Mouse (Mus musculus): Measurements from ENCODE around the gene Tmod2. TPM values are rescaled to one million over a fixed set of nuclear protein-coding genes. Genes with fewer than 3 reads are reported as not detected.

The Tmod2 gene
- total and polyA plus RNA-seq, 3 experiments = not detected

DNA sequence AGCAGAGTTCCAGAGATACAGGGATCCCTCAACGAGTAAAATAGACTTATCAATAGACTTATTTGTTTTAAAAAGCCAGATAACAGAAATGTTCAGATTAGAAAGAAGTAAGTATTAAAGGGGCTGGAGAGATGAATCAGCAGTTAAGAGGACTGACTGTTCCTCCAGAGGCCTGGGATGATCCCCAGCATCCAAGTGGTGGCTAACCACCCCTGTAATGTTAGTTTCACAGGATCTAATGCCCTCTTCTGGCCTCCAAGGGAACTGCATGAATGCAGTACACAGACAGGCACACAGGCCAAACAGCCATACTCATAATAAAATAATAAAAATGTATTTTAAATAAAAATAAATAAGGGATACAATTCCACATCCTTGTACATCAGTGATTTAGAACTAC lies 21.8 kb upstream of the Tmod2 start:
- no peak overlapping the region for H3K27ac ChIP-seq (ENCODE audit: control insufficient read depth, low read depth, low read length)
- no peaks in the 10 kb centered on the region for H3K9me3 ChIP-seq (replicated peaks; ENCODE audit: insufficient read depth, low read length)
- DNase-seq (ENCODE audit: low read depth, low spot score) = peak; percentile 5
- no peaks in the 10 kb centered on the region for H3K27me3 ChIP-seq (ENCODE audit: control insufficient read depth in 1 of 2, insufficient read depth in 2 of 2, low read length in 2 of 2)
- H3K79me2 ChIP-seq (ENCODE audit: control insufficient read depth, insufficient read depth, low read length, poor library complexity) = no peaks in the 10 kb centered on the region
- no peak overlapping the region for H3K9ac ChIP-seq (ENCODE audit: control insufficient read depth, low read depth, low read length, poor library complexity, severe bottlenecking)
- no peak for TF ChIP-seq MYC (IDR thresholded peaks at IDR 0.05; ENCODE audit: low read depth, low read length)
- no peak for TF ChIP-seq ZC3H11A (IDR thresholded peaks at IDR 0.05; ENCODE audit: low read depth, low read length)
- TF ChIP-seq JUND (IDR thresholded peaks at IDR 0.05; ENCODE audit: low read depth, low read length) = no peak
- TF ChIP-seq BHLHE40 (IDR thresholded peaks at IDR 0.05; ENCODE audit: borderline replicate concordance, low read depth, low read length) = no peak
- peak in 1 of 3 experiments; percentile 16; a peak in 1 of 6 replicates for TF ChIP-seq CTCF (IDR thresholded peaks at IDR 0.05 in 2 of 3, conservative IDR thresholded peaks at IDR 0.05 in 1 of 3; ENCODE audit: control insufficient read depth in 1 of 3, insufficient read depth in 1 of 3, low read depth in 2 of 3, low read length in 3 of 3, poor library complexity in 1 of 3, severe bottlenecking in 1 of 3)
- no peak; the same call in 1 of the 2 replicates for TF ChIP-seq RAD21 (IDR thresholded peaks at IDR 0.05; ENCODE audit: low read depth, low read length)
- H3K4me3 ChIP-seq (ENCODE audit: control insufficient read depth in 1 of 2, insufficient read depth in 1 of 2, low read depth in 2 of 2, low read length in 2 of 2) = no peak overlapping the region
- no peaks in the 10 kb centered on the region for H3K36me3 ChIP-seq (ENCODE audit: control insufficient read depth in 1 of 2, insufficient read depth in 2 of 2, low read length in 2 of 2)
- no peaks in the 10 kb centered on the region for H3K4me1 ChIP-seq (ENCODE audit: control insufficient read depth in 1 of 2, insufficient read depth in 2 of 2, low read length in 2 of 2)

DNA sequence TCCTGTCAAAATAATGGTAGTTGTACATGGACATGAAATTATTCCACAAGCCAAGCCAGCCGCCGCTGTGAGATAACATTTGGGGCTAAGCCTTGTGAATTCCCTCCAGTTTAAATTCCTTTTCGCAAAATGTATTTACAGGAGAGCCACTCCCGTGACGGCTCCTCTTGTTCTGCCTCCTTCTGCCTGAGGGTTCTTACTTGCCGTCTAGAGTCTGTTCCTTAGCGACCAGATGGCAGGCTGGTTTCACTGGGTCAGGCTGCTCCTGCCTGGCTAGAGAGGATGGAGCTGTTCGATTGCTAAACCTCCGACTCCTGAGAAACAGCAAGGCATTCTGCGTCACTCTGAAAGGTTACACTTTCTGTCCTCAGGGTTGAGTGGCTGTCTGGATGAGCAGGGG lies 21.0 kb upstream of the Tmod2 start:
- Histone ChIP-seq H3K4me3 (ENCODE audit: control insufficient read depth in 1 of 2, insufficient read depth in 1 of 2, low read depth in 2 of 2, low read length in 2 of 2) (no peak overlapping the region), H3K79me2 (ENCODE audit: control insufficient read depth, insufficient read depth, low read length, poor library complexity) (no peaks in the 10 kb centered on the region), H3K9me3 (replicated peaks; ENCODE audit: insufficient read depth, low read length) (no peaks in the 10 kb centered on the region), H3K27ac (ENCODE audit: control insufficient read depth, low read depth, low read length) (no peak overlapping the region), H3K27me3 (ENCODE audit: control insufficient read depth in 1 of 2, insufficient read depth in 2 of 2, low read length in 2 of 2) (no peaks in the 10 kb centered on the region), H3K36me3 (ENCODE audit: control insufficient read depth in 1 of 2, insufficient read depth in 2 of 2, low read length in 2 of 2) (no peaks in the 10 kb centered on the region), H3K4me1 (ENCODE audit: control insufficient read depth in 1 of 2, insufficient read depth in 2 of 2, low read length in 2 of 2) (no peaks in the 10 kb centered on the region), H3K9ac (ENCODE audit: control insufficient read depth, low read depth, low read length, poor library complexity, severe bottlenecking) (no peak overlapping the region)
- DNase-seq (ENCODE audit: low read depth, low spot score) = no peak
- TF ChIP-seq TAL1 (IDR thresholded peaks at IDR 0.05; ENCODE audit: low read length) = no peak
- no peak for TF ChIP-seq SIN3A (IDR thresholded peaks at IDR 0.05; ENCODE audit: low read length)
- TF ChIP-seq CTCF (IDR thresholded peaks at IDR 0.05 in 2 of 3, conservative IDR thresholded peaks at IDR 0.05 in 1 of 3; ENCODE audit: control insufficient read depth in 1 of 3, insufficient read depth in 1 of 3, low read depth in 2 of 3, low read length in 3 of 3, poor library complexity in 1 of 3, severe bottlenecking in 1 of 3) = no peak
- no peak for TF ChIP-seq POLR2A (IDR thresholded peaks at IDR 0.05; ENCODE audit: control insufficient read depth in 1 of 2, insufficient read depth in 1 of 2, low read depth in 1 of 2, low read length in 2 of 2, poor library complexity in 1 of 2)
- no peak for TF ChIP-seq E2F4 (IDR thresholded peaks at IDR 0.05; ENCODE audit: borderline replicate concordance, low read depth, low read length)
- TF ChIP-seq SMC3 (IDR thresholded peaks at IDR 0.05; ENCODE audit: low read depth, low read length) = no peak

DNA sequence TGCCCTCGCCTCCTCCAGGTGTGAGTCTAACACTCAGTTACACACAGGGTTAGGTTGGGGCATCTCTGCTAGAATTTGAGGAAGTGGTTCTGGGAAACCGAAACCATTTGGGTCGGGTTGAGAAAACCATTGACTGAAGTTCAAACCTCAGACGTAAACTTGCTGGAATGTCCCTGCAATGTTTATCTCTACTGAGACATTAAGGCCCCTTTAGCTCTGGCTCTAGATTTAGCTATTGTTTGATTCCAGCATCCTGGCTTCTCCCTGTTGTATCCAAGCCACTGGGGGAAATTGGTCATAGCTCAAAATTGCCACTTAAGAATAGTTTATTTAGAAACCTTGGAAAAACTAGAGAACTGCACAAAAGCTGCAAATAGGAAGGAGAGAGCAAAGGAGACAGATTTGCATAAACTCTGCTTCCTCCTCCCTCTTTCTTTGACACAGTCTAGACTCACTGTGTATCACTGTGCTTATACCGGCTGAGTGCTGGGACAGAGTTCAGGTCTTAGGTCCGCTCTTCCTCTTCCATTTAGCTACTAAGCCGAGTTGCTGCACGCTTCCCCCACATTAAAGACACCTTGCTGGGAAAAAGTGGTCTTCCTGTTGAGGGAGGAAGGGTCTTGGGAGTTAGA lies 19.8 kb upstream of the Tmod2 start:
- Histone ChIP-seq H3K4me1 (ENCODE audit: control insufficient read depth in 1 of 2, insufficient read depth in 2 of 2, low read length in 2 of 2) (no peaks in the 10 kb centered on the region), H3K9ac (ENCODE audit: control insufficient read depth, low read depth, low read length, poor library complexity, severe bottlenecking) (no peak overlapping the region), H3K79me2 (ENCODE audit: control insufficient read depth, insufficient read depth, low read length, poor library complexity) (no peaks in the 10 kb centered on the region), H3K9me3 (replicated peaks; ENCODE audit: insufficient read depth, low read length) (no peaks in the 10 kb centered on the region), H3K27ac (ENCODE audit: control insufficient read depth, low read depth, low read length) (no peak overlapping the region), H3K4me3 (ENCODE audit: control insufficient read depth in 1 of 2, insufficient read depth in 1 of 2, low read depth in 2 of 2, low read length in 2 of 2) (no peak overlapping the region), H3K27me3 (ENCODE audit: control insufficient read depth in 1 of 2, insufficient read depth in 2 of 2, low read length in 2 of 2) (no peaks in the 10 kb centered on the region), H3K36me3 (ENCODE audit: control insufficient read depth in 1 of 2, insufficient read depth in 2 of 2, low read length in 2 of 2) (no peaks in the 10 kb centered on the region)
- TF ChIP-seq MAX (IDR thresholded peaks at IDR 0.05; ENCODE audit: low read length) (no peak), CTCF (IDR thresholded peaks at IDR 0.05 in 2 of 3, conservative IDR thresholded peaks at IDR 0.05 in 1 of 3; ENCODE audit: control insufficient read depth in 1 of 3, insufficient read depth in 1 of 3, low read depth in 2 of 3, low read length in 3 of 3, poor library complexity in 1 of 3, severe bottlenecking in 1 of 3) (no peak), SMC3 (IDR thresholded peaks at IDR 0.05; ENCODE audit: low read depth, low read length) (no peak), GABPA (IDR thresholded peaks at IDR 0.05; ENCODE audit: low read depth, low read length) (no peak), RAD21 (IDR thresholded peaks at IDR 0.05; ENCODE audit: low read depth, low read length) (no peak), POLR2AphosphoS2 (IDR thresholded peaks at IDR 0.05; ENCODE audit: low read length) (no peak), POLR2AphosphoS5 (IDR thresholded peaks at IDR 0.05; ENCODE audit: borderline replicate concordance, low read depth, low read length) (no peak), ZKSCAN1 (IDR thresholded peaks at IDR 0.05; ENCODE audit: low read depth, low read length) (no peak), TCF12 (IDR thresholded peaks at IDR 0.05; ENCODE audit: low read depth, low read length) (no peak), ELF1 (IDR thresholded peaks at IDR 0.05; ENCODE audit: low read depth, low read length) (no peak), TBP (IDR thresholded peaks at IDR 0.05; ENCODE audit: low read depth, low read length) (no peak), TAL1 (IDR thresholded peaks at IDR 0.05; ENCODE audit: low read length) (no peak), JUND (IDR thresholded peaks at IDR 0.05; ENCODE audit: low read depth, low read length) (no peak)
- DNase-seq (ENCODE audit: low read depth, low spot score) = no peak

Data from MEL (cell line).